Mouse (Mus musculus) splenic B cell, adult 2 months (primary cell): ENCODE measurements around the gene Hist1h2bk.
"Not testable (repeated sequence)": the region's sequence is repeated elsewhere in the genome, so short reads cannot be mapped to it uniquely, and the experiment has no call there.

ENCODE experiments used
- DNase-seq: peaks from one replicate; pipeline ENCODE4 v3.0.0-alpha.2; 2011; ENCODE audit warnings: low read depth, low spot score
- H3K27me3 ChIP-seq: 2 replicates; pipeline ENCODE4 v1.6.1; 2012; ENCODE audit warnings: mild to moderate bottlenecking, low read length, moderate library complexity, mixed read lengths; ENCODE audit not compliant: control insufficient read depth, poor library complexity, insufficient read depth, severe bottlenecking
- H3K36me3 ChIP-seq: 2 replicates; pipeline ENCODE4 v1.6.1; 2012; ENCODE audit warnings: mild to moderate bottlenecking, low read length, moderate library complexity, mixed read lengths; ENCODE audit not compliant: control insufficient read depth, poor library complexity, insufficient read depth, severe bottlenecking

Gene Hist1h2bk

DNA sequence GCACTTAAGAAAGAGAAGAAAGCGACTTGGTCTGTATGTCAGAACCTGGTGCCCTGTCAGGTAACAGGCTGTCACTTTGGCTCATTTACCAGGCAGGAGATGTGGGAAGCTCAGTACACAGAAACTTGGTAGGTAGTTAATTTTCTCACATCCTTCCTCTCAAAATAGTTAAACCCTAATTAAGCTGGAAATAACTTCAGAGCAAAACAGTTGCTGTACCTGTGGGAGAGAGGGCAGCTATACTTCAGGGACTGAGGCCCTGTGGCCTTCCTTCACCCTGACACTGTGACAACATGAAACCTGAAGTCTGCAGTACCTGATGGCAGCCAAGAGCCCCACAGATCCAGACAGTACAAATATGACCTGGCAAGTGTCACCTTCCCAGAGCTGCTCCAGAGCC, 48.5 kb downstream of the Hist1h2bk start, which contains the start of gene Vmn1r188:
Gene Vmn1r188 (plus strand): TSS at position 301 of the 400 bp plus-strand sequence.
- not testable (repeated sequence) for H3K27me3 ChIP-seq, H3K36me3 ChIP-seq, DNase-seq
